Mouse (Mus musculus) lung, postnatal 0 days (tissue): Measurements from ENCODE around the gene Bdkrb2.

Source experiments
- CTCF ChIP-seq: IDR thresholded peaks from 2 replicates; pipeline ENCODE4 v1.5.1; 2016; ENCODE audit warnings: antibody characterized with exemption, mild to moderate bottlenecking
- EP300 ChIP-seq: IDR thresholded peaks from 2 replicates; pipeline ENCODE4 v1.6.1; 2016; ENCODE audit warnings: antibody characterized with exemption, mild to moderate bottlenecking, control low read depth

DNA sequence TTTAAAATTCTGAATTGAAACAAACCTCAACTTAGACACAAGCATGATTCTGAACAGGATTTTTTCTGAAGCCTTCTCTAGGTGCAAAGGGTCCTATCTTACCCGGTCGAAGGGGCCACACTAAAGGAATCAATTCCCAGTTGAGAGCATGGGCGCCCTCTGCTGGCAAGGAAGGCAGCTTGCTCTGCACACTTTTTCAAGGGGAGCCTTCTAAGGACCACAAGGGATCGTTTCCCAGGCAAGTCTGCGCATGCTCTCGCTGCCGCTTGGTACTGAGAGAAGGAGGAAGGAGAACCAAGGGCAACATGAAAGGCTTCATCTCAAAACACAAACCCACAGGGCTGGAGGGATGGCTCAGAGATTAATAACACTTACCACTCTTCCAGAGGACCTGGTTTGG lies 48.7 kb downstream of the Bdkrb2 start:
- peak; percentile 86 for TF ChIP-seq CTCF
- TF ChIP-seq EP300, result no peak
